Mouse (Mus musculus) MEL (cell line): ENCODE results near the gene Eprs. TPM values are rescaled to one million over a fixed set of nuclear protein-coding genes. Genes with fewer than 3 reads are reported as not detected.
A peak's percentile ranks its signal among the peaks of the same experiment; 100 is the strongest.

Experiments used
- DNase-seq: peaks from one replicate; pipeline ENCODE4 v3.0.0; 2011; ENCODE audit warnings: low read depth, low spot score
- H3K27ac ChIP-seq: 2 replicates; pipeline ENCODE4 v1.5.1; 2012; ENCODE audit warnings: low read depth, mild to moderate bottlenecking, control low read depth, low read length, moderate library complexity; ENCODE audit not compliant: control insufficient read depth
- H3K27me3 ChIP-seq, 2 experiments: fragments of 150-350 bp in 1 of 2; sonication (generic) in 1 of 2; 2 replicates each; pipeline ENCODE4 v1.6.1; 2012; ENCODE audit warnings: low read length in 2 of 2, mild to moderate bottlenecking in 2 of 2, improper control_type of control experiment in 1 of 2, moderate library complexity in 1 of 2; ENCODE audit not compliant: insufficient read depth in 2 of 2, control insufficient read depth in 1 of 2
- H3K36me3 ChIP-seq, 2 experiments: 2 replicates each; pipeline ENCODE4 v1.6.1; 2012 to 2014; ENCODE audit warnings: low read length in 2 of 2, improper control_type of control experiment in 1 of 2, inconsistent platforms in 1 of 2, mild to moderate bottlenecking in 1 of 2; ENCODE audit not compliant: insufficient read depth in 2 of 2, control insufficient read depth in 1 of 2
- H3K4me1 ChIP-seq, 2 experiments: fragments of 150-350 bp in 1 of 2; sonication (generic) in 1 of 2; 2 replicates each; pipeline ENCODE4 v1.6.1; 2012; ENCODE audit warnings: low read length in 2 of 2, improper control_type of control experiment in 1 of 2, mild to moderate bottlenecking in 1 of 2; ENCODE audit not compliant: insufficient read depth in 2 of 2, control insufficient read depth in 1 of 2
- H3K4me3 ChIP-seq, 2 experiments: fragments of 150-350 bp in 1 of 2; sonication (generic) in 1 of 2; 2 replicates each; pipeline ENCODE4 v1.5.1; 2012; ENCODE audit warnings: low read depth in 2 of 2, low read length in 2 of 2, mild to moderate bottlenecking in 2 of 2, moderate library complexity in 2 of 2, control low read depth in 1 of 2, improper control_type of control experiment in 1 of 2; ENCODE audit not compliant: control insufficient read depth in 1 of 2, insufficient read depth in 1 of 2
- H3K79me2 ChIP-seq: 2 replicates; pipeline ENCODE4 v1.6.1; 2012; ENCODE audit warnings: mild to moderate bottlenecking, low read length, moderate library complexity; ENCODE audit not compliant: control insufficient read depth, poor library complexity, insufficient read depth
- H3K9ac ChIP-seq: 2 replicates; pipeline ENCODE4 v1.6.1; 2012; ENCODE audit warnings: low read depth, mild to moderate bottlenecking, control low read depth, low read length, moderate library complexity; ENCODE audit not compliant: control insufficient read depth, poor library complexity, severe bottlenecking
- H3K9me3 ChIP-seq: fragments of 150-350 bp; sonication (generic); replicated peaks from 2 replicates; pipeline ENCODE4 v1.6.1; 2012; ENCODE audit warnings: mild to moderate bottlenecking, low read length, improper control_type of control experiment, moderate library complexity; ENCODE audit not compliant: insufficient read depth
- CHD1 ChIP-seq: IDR thresholded peaks from 2 replicates; pipeline ENCODE4 v1.6.1; 2012; ENCODE audit warnings: low read depth, mild to moderate bottlenecking, inconsistent platforms, low read length, improper control_type of control experiment
- CHD2 ChIP-seq: IDR thresholded peaks from 2 replicates; pipeline ENCODE4 v1.6.1; 2011; ENCODE audit warnings: low read length, improper control_type of control experiment
- CTCF ChIP-seq, 3 experiments: IDR thresholded peaks in 2 of 3; conservative IDR thresholded peaks in 1 of 3; 2 replicates each; pipeline ENCODE4 v1.5.1; 2011 to 2012; ENCODE audit warnings: low read length in 3 of 3, low read depth in 2 of 3, mild to moderate bottlenecking in 2 of 3, improper control_type of control experiment in 1 of 3, inconsistent platforms in 1 of 3, mixed read lengths in 1 of 3, moderate library complexity in 1 of 3; ENCODE audit not compliant: control insufficient read depth in 1 of 3, insufficient read depth in 1 of 3, poor library complexity in 1 of 3, severe bottlenecking in 1 of 3
- ELF1 ChIP-seq: IDR thresholded peaks from 2 replicates; pipeline ENCODE4 v1.6.1; 2014; ENCODE audit warnings: low read depth, mild to moderate bottlenecking, inconsistent platforms, low read length, improper control_type of control experiment, moderate library complexity
- MAX ChIP-seq: IDR thresholded peaks from 2 replicates; pipeline ENCODE4 v1.6.1; 2011; ENCODE audit warnings: low read length, improper control_type of control experiment
- MXI1 ChIP-seq: IDR thresholded peaks from 2 replicates; pipeline ENCODE4 v1.6.1; 2011; ENCODE audit warnings: mild to moderate bottlenecking, low read depth, low read length, improper control_type of control experiment
- MYB ChIP-seq: IDR thresholded peaks from 2 replicates; pipeline ENCODE4 v1.6.1; 2011; ENCODE audit warnings: mild to moderate bottlenecking, low read depth, low read length, improper control_type of control experiment
- MYC ChIP-seq: IDR thresholded peaks from 2 replicates; pipeline ENCODE4 v1.6.1; 2011; ENCODE audit warnings: low read depth, mild to moderate bottlenecking, low read length, improper control_type of control experiment, moderate library complexity
- NRF1 ChIP-seq: IDR thresholded peaks from 2 replicates; pipeline ENCODE4 v1.6.1; 2014; ENCODE audit warnings: low read depth, mild to moderate bottlenecking, inconsistent platforms, low read length, improper control_type of control experiment, moderate library complexity; ENCODE audit not compliant: poor library complexity, insufficient read depth, severe bottlenecking
- POLR2A ChIP-seq, 2 experiments: IDR thresholded peaks; 2 replicates each; pipeline ENCODE4 v1.6.1; 2011 to 2012; ENCODE audit warnings: low read length in 2 of 2, mild to moderate bottlenecking in 2 of 2, control low read depth in 1 of 2, improper control_type of control experiment in 1 of 2, low read depth in 1 of 2, moderate library complexity in 1 of 2; ENCODE audit not compliant: control insufficient read depth in 1 of 2, insufficient read depth in 1 of 2, poor library complexity in 1 of 2
- POLR2AphosphoS2 ChIP-seq: IDR thresholded peaks from 2 replicates; pipeline ENCODE4 v1.6.1; 2011; ENCODE audit warnings: low read length, improper control_type of control experiment
- POLR2AphosphoS5 ChIP-seq: IDR thresholded peaks from 2 replicates; pipeline ENCODE4 v1.6.1; 2012; ENCODE audit warnings: low read depth, borderline replicate concordance, mild to moderate bottlenecking, inconsistent platforms, low read length, moderate library complexity, mixed read lengths
- TAL1 ChIP-seq: IDR thresholded peaks from 2 replicates; pipeline ENCODE4 v1.6.1; 2012; ENCODE audit warnings: mild to moderate bottlenecking, inconsistent platforms, low read length, moderate library complexity, mixed read lengths
- TCF12 ChIP-seq: IDR thresholded peaks from 2 replicates; pipeline ENCODE4 v1.6.1; 2014; ENCODE audit warnings: low read depth, mild to moderate bottlenecking, inconsistent platforms, low read length, improper control_type of control experiment, moderate library complexity
- USF1 ChIP-seq: IDR thresholded peaks from 2 replicates; pipeline ENCODE4 v1.6.1; 2014; ENCODE audit warnings: low read depth, mild to moderate bottlenecking, inconsistent platforms, low read length, improper control_type of control experiment, moderate library complexity
- USF2 ChIP-seq, 2 experiments: IDR thresholded peaks; 2 replicates each; pipeline ENCODE4 v1.6.1; 2011 to 2012; ENCODE audit warnings: improper control_type of control experiment in 2 of 2, low read length in 2 of 2, borderline replicate concordance in 1 of 2, inconsistent platforms in 1 of 2, low read depth in 1 of 2, mild to moderate bottlenecking in 1 of 2; ENCODE audit not compliant: insufficient read depth in 1 of 2
- ZKSCAN1 ChIP-seq: IDR thresholded peaks from 2 replicates; pipeline ENCODE4 v1.6.1; 2012; ENCODE audit warnings: low read depth, mild to moderate bottlenecking, inconsistent platforms, low read length, improper control_type of control experiment, moderate library complexity
- ZMIZ1 ChIP-seq: IDR thresholded peaks from 2 replicates; pipeline ENCODE4 v1.6.1; 2012; ENCODE audit warnings: low read depth, mild to moderate bottlenecking, inconsistent platforms, low read length, improper control_type of control experiment, moderate library complexity
- polyA plus RNA-seq, 2 experiments: library from polyadenylated mRNA; stranded (reverse) in 1 of 2; unstranded in 1 of 2; fragments of >175 nt in 1 of 2; fragments of >200 nt in 1 of 2; gene quantifications; 2 replicates each; pipeline versions ENCODE4 v1.2.1 to v1.2.4; 2012; ENCODE audit warnings: low replicate concordance in 2 of 2, low read depth in 1 of 2; ENCODE audit not compliant: insufficient read length in 2 of 2, insufficient read depth in 1 of 2, missing spikeins in 1 of 2
- total RNA-seq: library from RNA; depleted of rRNA; stranded (reverse); fragments of 300-350 nt; gene quantifications from 2 replicates; pipeline ENCODE4 v1.2.3, GENCODE M21; 2012

Eprs gene
- total and polyA plus RNA-seq, 3 experiments, result 177 to 355 (median 177) TPM

GRCm38 (mm10) chr1:185430488-185430887 is 67.6 kb downstream of the Eprs start:
- no peak for DNase-seq
- Histone ChIP-seq H3K27me3 (no peaks in the 10 kb centered on the region), H3K9me3 (no peaks in the 10 kb centered on the region), H3K27ac (no peak overlapping the region), H3K4me1 (peaks cover 4% of the 10 kb centered on the region in 2 experiments; a peak in 2 of 4 replicates), H3K4me3 (no peak overlapping the region), H3K79me2 (no peaks in the 10 kb centered on the region), H3K9ac (no peak overlapping the region), H3K36me3 (peaks cover 10 to 17% of the 10 kb centered on the region in 2 experiments)
- TF ChIP-seq NRF1 (no peak), POLR2AphosphoS2 (peak; percentile 58)

- H3K9ac ChIP-seq, result no peak overlapping the region
- no peak overlapping the region for H3K4me3 ChIP-seq
- peaks cover 4% of the 10 kb centered on the region in 2 experiments; a peak in 2 of 4 replicates for H3K4me1 ChIP-seq
- no peaks in the 10 kb centered on the region for H3K27me3 ChIP-seq
- no peak overlapping the region for H3K27ac ChIP-seq
- H3K36me3 ChIP-seq, result peaks cover 10 to 11% of the 10 kb centered on the region in 2 experiments
- TF ChIP-seq MAX (no peak), USF1 (no peak), CHD2 (no peak)
- no peaks in the 10 kb centered on the region for H3K79me2 ChIP-seq
- H3K9me3 ChIP-seq, result no peaks in the 10 kb centered on the region
- no peak for DNase-seq
These were observed 68.6 kb downstream of the Eprs start for GRCm38 (mm10) chr1:185431245-185431997.

GRCm38 (mm10) chr1:185431998-185432317 is 69.1 kb downstream of the Eprs start:
- Histone ChIP-seq H3K27me3 (no peaks in the 10 kb centered on the region), H3K27ac (no peak overlapping the region), H3K36me3 (peaks cover 8 to 10% of the 10 kb centered on the region in 2 experiments), H3K4me3 (no peak overlapping the region), H3K4me1 (peaks cover 4% of the 10 kb centered on the region in 2 experiments; a peak in 2 of 4 replicates), H3K9me3 (no peaks in the 10 kb centered on the region), H3K79me2 (no peaks in the 10 kb centered on the region), H3K9ac (no peak overlapping the region)
- no peak for DNase-seq
- no peak for TF ChIP-seq USF2 (IDR thresholded peaks at IDR 0.05; ENCODE audit: borderline replicate concordance in 1 of 2, insufficient read depth in 1 of 2, low read depth in 1 of 2, low read length in 2 of 2)
- TF ChIP-seq CTCF (IDR thresholded peaks at IDR 0.05 in 2 of 3, conservative IDR thresholded peaks at IDR 0.05 in 1 of 3; ENCODE audit: control insufficient read depth in 1 of 3, insufficient read depth in 1 of 3, low read depth in 2 of 3, low read length in 3 of 3, poor library complexity in 1 of 3, severe bottlenecking in 1 of 3), result no peak
- no peak for TF ChIP-seq TAL1
- no peak for TF ChIP-seq POLR2AphosphoS2
- TF ChIP-seq TCF12, result no peak
- TF ChIP-seq POLR2AphosphoS5, result no peak
- TF ChIP-seq CHD1, result no peak
- TF ChIP-seq ELF1, result no peak
- TF ChIP-seq ZKSCAN1, result no peak
- TF ChIP-seq MXI1, result no peak
- no peak for TF ChIP-seq MYB
- no peak for TF ChIP-seq MYC
- no peak for TF ChIP-seq POLR2A (IDR thresholded peaks at IDR 0.05; ENCODE audit: control insufficient read depth in 1 of 2, insufficient read depth in 1 of 2, low read depth in 1 of 2, low read length in 2 of 2, poor library complexity in 1 of 2)
- no peak for TF ChIP-seq ZMIZ1
- no peak for TF ChIP-seq MAX
